Mouse (Mus musculus) macrophage (primary cell): ENCODE results near the gene Sbno1. TPM values are rescaled to one million over a fixed set of nuclear protein-coding genes. Genes with fewer than 3 reads are reported as not detected.
"Not testable (repeated sequence)": the region's sequence is repeated elsewhere in the genome, so short reads cannot be mapped to it uniquely, and the experiment has no call there.

Experiments
- H3K27ac ChIP-seq: fragments of 350-480 bp; formaldehyde crosslinking; 2 replicates; pipeline ENCODE4 v1.9.0; 2021
- H3K36me3 ChIP-seq: fragments of 350-480 bp; formaldehyde crosslinking; 2 replicates; pipeline ENCODE4 v1.9.0; 2021; ENCODE audit errors: inconsistent target
- H3K4me3 ChIP-seq: fragments of 350-480 bp; formaldehyde crosslinking; 2 replicates; pipeline ENCODE4 v1.9.0; 2021; ENCODE audit errors: inconsistent target
- H3K79me2 ChIP-seq: fragments of 350-480 bp; formaldehyde crosslinking; 2 replicates; pipeline ENCODE4 v1.9.0; 2021; ENCODE audit errors: inconsistent target
- WGBS: methylation state at CpG from one replicate; pipeline ENCODE4 v1.1.7; 2026; ENCODE audit warnings: inconsistent platforms; ENCODE audit not compliant: missing documents; 5-methylcytosine and 5-hydroxymethylcytosine counted together
- polyA plus RNA-seq: library from polyadenylated mRNA; stranded (reverse); fragments of 250-400 nt; gene quantifications from 3 replicates; pipeline ENCODE4 v1.2.4, GENCODE M21; 2018; ENCODE audit warnings: inconsistent platforms

Gene Sbno1
- polyA plus RNA-seq, 1 experiment from 2014 or later: 66.6 TPM

- no peak overlapping the region for H3K4me3 ChIP-seq
- 43% methylated on average over 3 of the region's 3 CpGs for WGBS
- H3K27ac ChIP-seq: no peak overlapping the region
- H3K36me3 ChIP-seq: peaks cover 26% of the 10 kb centered on the region
- H3K79me2 ChIP-seq: no peaks in the 10 kb centered on the region
Measured at GRCm38 (mm10) chr5:124366721-124367120, 59.1 kb downstream of the Sbno1 start.

GRCm38 (mm10) chr5:124365754-124366153 lies 60.0 kb downstream of the Sbno1 start:
- Histone ChIP-seq H3K27ac (no peak overlapping the region), H3K4me3 (no peak overlapping the region), H3K79me2 (no peaks in the 10 kb centered on the region), H3K36me3 (peaks cover 17% of the 10 kb centered on the region)
- WGBS: 90% methylated on average over 2 of the region's 2 CpGs

- Histone ChIP-seq H3K4me3 (no peak overlapping the region), H3K36me3 (peaks cover 7% of the 10 kb centered on the region), H3K27ac (no peak overlapping the region), H3K79me2 (no peaks in the 10 kb centered on the region)
- WGBS: 92% methylated on average over 6 of the region's 6 CpGs
Measured at GRCm38 (mm10) chr5:124364173-124364918, 61.5 kb downstream of the Sbno1 start.

GRCm38 (mm10) chr5:124362982-124363381 lies 62.8 kb downstream of the Sbno1 start, which contains the start of gene Cdk2ap1:
Cdk2ap1 (minus strand) TSS chr5:124363082.
- not testable (repeated sequence) for H3K4me3 ChIP-seq, H3K36me3 ChIP-seq, H3K27ac ChIP-seq, H3K79me2 ChIP-seq
- WGBS: 89% methylated on average over 5 of the region's 5 CpGs

GRCm38 (mm10) chr5:124359641-124360040 lies 66.2 kb downstream of the Sbno1 start:
- no peaks in the 10 kb centered on the region for H3K79me2 ChIP-seq
- WGBS: 96% methylated on average over 2 of the region's 2 CpGs
- H3K4me3 ChIP-seq: no peak overlapping the region
- H3K36me3 ChIP-seq: no peaks in the 10 kb centered on the region
- no peak overlapping the region for H3K27ac ChIP-seq

- WGBS: 49% methylated on average over 3 of the region's 3 CpGs
- H3K36me3 ChIP-seq: no peaks in the 10 kb centered on the region
- H3K27ac ChIP-seq: no peak overlapping the region
- H3K79me2 ChIP-seq: peaks cover 14% of the 10 kb centered on the region; the same call in 1 of the 2 replicates
- no peak overlapping the region for H3K4me3 ChIP-seq
Measured at GRCm38 (mm10) chr5:124356695-124357094, 69.1 kb downstream of the Sbno1 start.

GRCm38 (mm10) chr5:124355425-124355959 lies 70.3 kb downstream of the Sbno1 start:
- Histone ChIP-seq H3K36me3 (no peaks in the 10 kb centered on the region), H3K79me2 (peaks cover 26% of the 10 kb centered on the region), H3K27ac (no peak overlapping the region), H3K4me3 (no peak overlapping the region)
- WGBS: 15% methylated on average over 11 of the region's 12 CpGs

- Histone ChIP-seq H3K36me3 (no peaks in the 10 kb centered on the region), H3K79me2 (peaks cover 33% of the 10 kb centered on the region), H3K4me3 (peak overlapping the region; percentile 32), H3K27ac (no peak overlapping the region)
- 1% methylated on average over 26 of the region's 60 CpGs for WGBS
Measured at GRCm38 (mm10) chr5:124354574-124355424, 71.0 kb downstream of the Sbno1 start.

- Histone ChIP-seq H3K4me3 (peak overlapping the region; percentile 37; the same call in 1 of the 2 replicates), H3K36me3 (no peaks in the 10 kb centered on the region)
- WGBS: 2% methylated on average over 48 of the region's 132 CpGs
Measured at GRCm38 (mm10) chr5:124353726-124354547, 71.9 kb downstream of the Sbno1 start.

GRCm38 (mm10) chr5:124353011-124353725 lies 72.6 kb downstream of the Sbno1 start:
- Histone ChIP-seq H3K4me3 (peak overlapping the region; percentile 37), H3K36me3 (peaks cover 7% of the 10 kb centered on the region), H3K27ac (peak overlapping the region; percentile 47), H3K79me2 (peaks cover 39% of the 10 kb centered on the region)
- WGBS: 1% methylated on average over 28 of the region's 32 CpGs

More at GRCm38 (mm10) chr5:124353726-124354547, 71.9 kb downstream of the Sbno1 start:
- no peak overlapping the region for H3K27ac ChIP-seq
- H3K79me2 ChIP-seq: peaks cover 39% of the 10 kb centered on the region

GRCm38 (mm10) chr5:124352141-124352920 lies 73.5 kb downstream of the Sbno1 start:
- Histone ChIP-seq H3K4me3 (peak overlapping the region; percentile 37), H3K27ac (peak overlapping the region; percentile 47), H3K36me3 (peaks cover 10% of the 10 kb centered on the region), H3K79me2 (peaks cover 39% of the 10 kb centered on the region)
- WGBS: 13% methylated on average over 29 of the region's 30 CpGs

GRCm38 (mm10) chr5:124351604-124352003 lies 74.2 kb downstream of the Sbno1 start:
- H3K36me3 ChIP-seq: peaks cover 15% of the 10 kb centered on the region
- 66% methylated on average over 3 of the region's 3 CpGs for WGBS
- no peak overlapping the region for H3K4me3 ChIP-seq

GRCm38 (mm10) chr5:124351111-124351560 lies 74.7 kb downstream of the Sbno1 start:
- Histone ChIP-seq H3K79me2 (peaks cover 39% of the 10 kb centered on the region), H3K36me3 (peaks cover 19% of the 10 kb centered on the region), H3K4me3 (no peak overlapping the region), H3K27ac (peak overlapping the region; percentile 15; the same call in 1 of the 2 replicates)
- WGBS: 14% methylated on average over 7 of the region's 7 CpGs

More at GRCm38 (mm10) chr5:124351604-124352003, 74.2 kb downstream of the Sbno1 start:
- peaks cover 39% of the 10 kb centered on the region for H3K79me2 ChIP-seq
- H3K27ac ChIP-seq: peak overlapping the region; percentile 15; the same call in 1 of the 2 replicates
